Mouse (Mus musculus) hindbrain, embryonic 10.5 days (tissue): Measurements from ENCODE around the gene Mapre1. TPM values are rescaled to one million over a fixed set of nuclear protein-coding genes. Genes with fewer than 3 reads are reported as not detected.

Source experiments
- DNase-seq: peaks from one replicate; pipeline ENCODE4 v3.0.0-alpha.2; 2017; ENCODE audit warnings: low spot score
- H3K27ac ChIP-seq: fragments of 300-500 bp; sonication (generic); 2 replicates; pipeline ENCODE4 v1.5.1; 2016; ENCODE audit warnings: mild to moderate bottlenecking, moderate library complexity
- H3K27me3 ChIP-seq: fragments of 300-500 bp; sonication (generic); 2 replicates; pipeline ENCODE4 v1.6.1; 2016; ENCODE audit warnings: mild to moderate bottlenecking; ENCODE audit not compliant: poor library complexity, insufficient read depth, severe bottlenecking
- H3K36me3 ChIP-seq: fragments of 300-500 bp; sonication (generic); 2 replicates; pipeline ENCODE4 v1.6.1; 2016; ENCODE audit warnings: mild to moderate bottlenecking, moderate library complexity
- H3K4me1 ChIP-seq: fragments of 300-500 bp; sonication (generic); replicated peaks from 2 replicates; pipeline ENCODE4 v1.6.1; 2016; ENCODE audit warnings: mild to moderate bottlenecking
- H3K4me3 ChIP-seq: fragments of 300-500 bp; sonication (generic); 2 replicates; pipeline ENCODE4 v1.5.1; 2016; ENCODE audit warnings: mild to moderate bottlenecking, moderate library complexity
- H3K9me3 ChIP-seq: fragments of 300-500 bp; sonication (generic); 2 replicates; pipeline ENCODE4 v1.6.1; 2016; ENCODE audit warnings: mild to moderate bottlenecking, moderate library complexity
- WGBS: fragments of 180-500 bp; shearing (Covaris S2); methylation state at CpG from one replicate; pipeline ENCODE4 v1.1.7; 2016; 5-methylcytosine and 5-hydroxymethylcytosine counted together
- polyA plus RNA-seq: library from polyadenylated mRNA; unstranded; fragments of >200 nt; fragmentation: Nextera tagmentation; extraction: Ambion mirVana; gene quantifications from 2 replicates; pipeline ENCODE4 v1.2.1, GENCODE M21; 2016

Mapre1 gene
- polyA plus RNA-seq, 1 experiment from 2014 or later: 314 TPM

DNA sequence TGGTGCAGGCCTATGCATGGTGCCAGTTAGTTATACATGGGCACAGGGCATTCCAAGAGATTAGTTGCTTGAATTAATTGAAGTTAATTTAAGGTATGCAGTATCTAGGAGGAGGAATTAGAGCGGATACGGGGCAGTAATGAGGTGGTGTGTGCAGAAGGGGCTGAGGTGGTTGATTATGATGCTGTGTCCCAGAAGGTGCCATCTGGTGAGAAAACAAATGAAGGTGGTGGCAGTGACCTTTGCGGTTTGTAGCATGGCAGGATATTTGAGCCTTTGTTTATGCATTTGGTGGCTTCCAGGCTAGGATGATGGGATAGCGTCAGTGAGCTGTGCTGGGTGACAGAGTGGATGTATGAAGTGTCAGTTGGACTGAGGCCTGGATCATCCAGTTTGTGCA is 15.8 kb upstream of the Mapre1 start:
- Histone ChIP-seq H3K27ac (no peak overlapping the region), H3K9me3 (0 out of 2 replicates have a peak, but pooled peaks cover 4% of the 10 kb centered on the region), H3K27me3 (no peaks in the 10 kb centered on the region), H3K36me3 (no peaks in the 10 kb centered on the region), H3K4me1 (no peaks in the 10 kb centered on the region), H3K4me3 (no peak overlapping the region)
- WGBS: 95% methylated on average over 4 of the region's 4 CpGs
- DNase-seq: no peak

DNA sequence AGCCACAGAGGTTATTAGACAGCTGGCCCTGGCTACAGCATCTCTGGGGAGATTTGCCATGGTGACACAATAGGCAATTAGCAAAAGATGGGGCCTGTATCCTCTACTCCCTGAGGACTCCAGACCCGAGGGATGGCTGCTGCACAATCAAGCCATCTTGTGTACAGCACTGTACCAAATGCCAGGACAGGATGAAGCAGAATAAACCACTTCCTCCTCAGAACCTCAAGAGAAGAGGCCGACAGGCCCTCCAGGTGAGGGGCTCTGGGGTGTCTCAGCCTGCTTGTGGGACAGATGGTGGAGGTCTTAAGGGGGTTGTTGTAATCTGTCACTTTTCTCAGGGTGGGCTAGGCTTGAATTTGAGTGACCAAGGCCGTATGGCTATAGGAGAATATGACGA is 7.0 kb upstream of the Mapre1 start:
- WGBS: 83% methylated on average over 4 of the region's 4 CpGs
- no peaks in the 10 kb centered on the region for H3K9me3 ChIP-seq
- no peak overlapping the region for H3K4me3 ChIP-seq
- DNase-seq: no peak
- no peaks in the 10 kb centered on the region for H3K4me1 ChIP-seq
- H3K27ac ChIP-seq: no peak overlapping the region
- H3K36me3 ChIP-seq: no peaks in the 10 kb centered on the region
- no peaks in the 10 kb centered on the region for H3K27me3 ChIP-seq

DNA sequence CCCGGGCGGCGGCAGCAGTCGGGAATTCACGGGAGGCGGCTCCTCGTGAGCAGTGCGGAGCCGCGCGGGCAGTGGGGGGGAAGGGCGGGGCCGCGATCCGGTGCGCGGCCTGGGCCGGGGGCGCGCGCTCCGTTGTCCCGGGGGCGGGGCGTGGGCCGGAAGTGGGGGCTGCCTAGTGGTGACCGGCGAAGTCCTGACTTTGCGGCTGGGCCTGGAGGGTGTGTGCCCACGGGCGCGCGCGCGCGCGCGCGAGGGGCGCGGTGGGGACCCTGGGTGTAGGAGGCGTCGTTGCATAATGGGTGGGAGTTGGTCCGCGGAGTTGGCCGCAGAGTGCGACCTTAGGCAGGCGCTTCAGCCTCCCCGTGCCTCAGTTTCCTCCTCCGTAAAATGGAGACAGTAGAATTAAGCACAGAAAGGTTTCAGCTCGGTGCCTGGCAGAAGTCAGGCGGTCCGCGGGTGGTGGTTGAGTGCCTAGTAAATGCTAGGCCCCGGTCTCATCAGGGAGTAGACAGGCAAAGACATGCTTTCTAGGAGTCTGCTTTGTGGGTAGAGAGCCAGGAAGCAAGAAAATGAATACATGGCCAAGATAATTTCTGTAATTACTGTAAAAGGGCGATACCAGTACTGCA is 477 bp downstream of the Mapre1 start:
- H3K9me3 ChIP-seq: no peaks in the 10 kb centered on the region
- H3K27me3 ChIP-seq: no peaks in the 10 kb centered on the region
- DNase-seq: peak; percentile 88
- peaks cover 28% of the 10 kb centered on the region for H3K4me1 ChIP-seq
- H3K27ac ChIP-seq: peak overlapping the region; percentile 99
- peaks cover 16% of the 10 kb centered on the region for H3K36me3 ChIP-seq
- H3K4me3 ChIP-seq: peak overlapping the region; percentile 88
- 2% methylated on average over 56 of the region's 56 CpGs for WGBS

DNA sequence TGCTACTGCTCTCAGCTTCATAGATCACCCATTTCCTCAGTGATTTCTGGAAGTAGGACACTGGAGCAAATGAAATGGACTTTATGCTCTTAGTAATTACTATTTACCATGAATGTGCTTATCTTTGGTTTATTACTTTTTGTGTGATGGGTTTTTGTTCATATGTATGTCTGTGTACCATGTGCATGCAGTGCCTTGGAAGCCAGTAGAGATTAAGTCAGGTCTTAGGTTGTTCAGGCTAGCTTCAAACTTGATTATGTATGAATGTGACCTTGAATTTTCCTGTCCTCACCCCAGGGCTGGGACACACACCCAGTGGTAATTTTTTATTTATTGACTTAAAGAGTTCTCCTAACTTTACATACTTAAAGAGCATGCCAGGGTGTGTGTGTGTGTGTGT is 6.9 kb downstream of the Mapre1 start:
- Histone ChIP-seq H3K27me3 (no peaks in the 10 kb centered on the region), H3K9me3 (no peaks in the 10 kb centered on the region), H3K4me3 (no peak overlapping the region), H3K36me3 (peaks cover 69% of the 10 kb centered on the region), H3K27ac (no peak overlapping the region), H3K4me1 (peaks cover 11% of the 10 kb centered on the region)
- no peak for DNase-seq

DNA sequence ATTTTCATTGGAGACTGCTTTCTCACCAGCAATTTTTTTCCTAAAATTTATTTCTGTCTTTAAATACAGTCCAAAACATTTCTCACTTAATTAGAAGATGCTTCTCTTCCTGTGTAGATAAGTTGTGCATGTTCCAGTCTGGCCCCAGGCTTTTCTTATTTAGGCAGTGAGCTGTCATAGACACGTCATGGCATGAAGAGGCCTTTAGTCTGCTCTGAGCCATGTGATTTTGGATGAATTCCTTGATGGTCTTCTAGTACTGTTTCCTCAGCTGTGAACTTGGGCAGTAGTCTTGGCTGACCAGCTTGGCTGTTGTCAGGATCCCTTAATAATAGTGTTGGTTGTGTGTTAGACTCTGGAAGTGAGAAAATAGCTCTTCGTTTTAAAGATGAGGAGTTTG is 9.3 kb downstream of the Mapre1 start:
- 96% methylated on average over 2 of the region's 2 CpGs for whole genome bisulfite sequencing
- H3K4me1 ChIP-seq: 0 out of 2 replicates have a peak, but pooled peaks cover 6% of the 10 kb centered on the region
- no peaks in the 10 kb centered on the region for H3K9me3 ChIP-seq
- H3K36me3 ChIP-seq: peaks cover 84% of the 10 kb centered on the region
- H3K27me3 ChIP-seq: no peaks in the 10 kb centered on the region
- H3K27ac ChIP-seq: no peak overlapping the region
- H3K4me3 ChIP-seq: no peak overlapping the region
- no peak for DNase-seq

DNA sequence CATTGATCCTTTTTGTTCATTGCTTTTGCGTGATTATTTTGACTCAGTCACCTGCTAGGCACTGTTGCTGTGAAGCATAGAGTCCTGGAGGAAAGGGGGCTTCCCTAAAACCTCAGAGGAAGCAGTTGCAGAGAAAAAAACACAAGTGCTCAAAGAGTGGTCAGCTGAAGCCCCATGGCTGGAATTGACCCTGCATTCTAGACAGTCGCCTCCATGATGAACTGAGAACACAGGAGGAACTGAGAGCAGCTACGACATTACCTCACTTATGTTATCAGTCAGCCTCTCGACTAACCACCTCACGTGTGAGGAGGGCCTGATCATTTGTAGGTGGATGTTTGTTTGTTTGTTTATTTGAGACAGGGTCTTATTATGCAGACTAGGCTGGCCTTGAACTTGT is 21.0 kb downstream of the Mapre1 start:
- WGBS: 89% methylated on average over 5 of the region's 5 CpGs

DNA sequence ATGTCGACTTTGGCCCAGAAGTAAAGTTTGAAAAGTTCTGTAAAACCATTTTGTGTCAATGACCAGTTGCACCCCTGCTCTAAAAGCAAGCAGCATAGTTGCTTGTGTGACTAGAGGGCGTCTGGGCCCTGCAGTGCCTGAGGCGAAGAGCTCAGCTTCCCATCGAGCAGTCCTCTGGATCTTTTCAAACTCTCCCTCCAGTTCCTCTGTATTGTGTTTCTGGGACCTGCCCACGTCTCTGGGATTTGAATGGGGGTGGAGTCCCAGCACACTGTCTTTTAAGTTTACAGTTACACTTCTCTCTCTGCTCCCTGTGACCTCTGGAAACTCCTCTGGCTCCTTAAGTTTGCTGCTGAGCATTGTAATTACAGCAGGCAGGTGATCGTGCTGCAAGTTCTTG is 26.4 kb downstream of the Mapre1 start:
- Histone ChIP-seq H3K27ac (no peak overlapping the region), H3K9me3 (no peaks in the 10 kb centered on the region), H3K4me3 (no peak overlapping the region), H3K36me3 (peaks cover 90% of the 10 kb centered on the region), H3K27me3 (no peaks in the 10 kb centered on the region), H3K4me1 (no peaks in the 10 kb centered on the region)
- 59% methylated on average over 6 of the region's 6 CpGs for WGBS
- DNase-seq: no peak

More for the DNA sequence above, 21.0 kb downstream of the Mapre1 start:
- peaks cover 100% of the 10 kb centered on the region for H3K36me3 ChIP-seq
- DNase-seq: no peak
- H3K27me3 ChIP-seq: no peaks in the 10 kb centered on the region
- H3K9me3 ChIP-seq: no peaks in the 10 kb centered on the region
- no peak overlapping the region for H3K27ac ChIP-seq
- H3K4me3 ChIP-seq: no peak overlapping the region
- no peaks in the 10 kb centered on the region for H3K4me1 ChIP-seq

DNA sequence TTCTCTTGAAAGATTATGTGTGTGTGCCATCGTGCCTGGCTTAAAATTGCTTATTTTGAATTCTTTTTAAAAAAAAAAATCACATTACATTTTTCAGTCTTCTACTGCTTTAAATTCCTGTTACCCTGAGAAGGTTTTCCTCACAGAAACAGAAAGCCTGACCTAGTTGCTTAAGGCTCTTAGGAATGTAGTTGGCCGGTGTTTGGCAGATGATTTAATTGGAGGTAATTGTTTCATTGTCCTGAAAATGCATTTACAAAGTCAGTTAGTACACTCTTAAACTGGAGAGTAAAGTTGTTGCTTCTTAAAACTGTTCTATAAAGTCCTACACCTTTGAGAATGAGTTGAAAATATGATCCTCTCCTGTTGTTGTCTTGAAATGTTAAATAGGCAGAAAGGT is 27.8 kb downstream of the Mapre1 start:
- no peak overlapping the region for H3K27ac ChIP-seq
- no peak overlapping the region for H3K4me3 ChIP-seq
- 87% methylated on average over 2 of the region's 2 CpGs for WGBS
- no peaks in the 10 kb centered on the region for H3K9me3 ChIP-seq
- no peak for DNase-seq
- H3K4me1 ChIP-seq: no peaks in the 10 kb centered on the region
- peaks cover 90% of the 10 kb centered on the region for H3K36me3 ChIP-seq
- no peaks in the 10 kb centered on the region for H3K27me3 ChIP-seq

DNA sequence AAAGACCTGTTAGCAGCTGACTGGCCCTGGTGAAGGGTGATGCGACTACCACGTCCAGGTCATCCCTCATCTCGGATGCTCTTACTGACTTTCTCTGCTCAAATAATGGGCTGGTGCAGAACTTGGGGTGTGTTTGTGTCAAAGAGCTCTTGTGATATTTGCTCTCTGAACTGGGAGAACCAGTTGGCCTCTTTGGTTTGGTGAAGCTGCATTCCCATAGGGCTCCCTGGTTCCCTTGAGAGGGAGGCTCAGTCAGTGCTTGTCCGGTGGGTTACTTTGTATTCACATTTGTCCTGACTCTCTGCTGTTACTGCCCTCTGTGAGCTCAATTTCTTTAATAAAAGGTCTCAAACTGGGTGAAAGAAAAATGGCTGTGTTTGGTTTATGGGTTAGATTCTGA is 31.9 kb downstream of the Mapre1 start:
- Histone ChIP-seq H3K36me3 (peaks cover 56% of the 10 kb centered on the region), H3K9me3 (no peaks in the 10 kb centered on the region), H3K4me1 (no peaks in the 10 kb centered on the region), H3K4me3 (no peak overlapping the region), H3K27me3 (no peaks in the 10 kb centered on the region), H3K27ac (no peak overlapping the region)
- no peak for DNase-seq
- 93% methylated on average over 4 of the region's 4 CpGs for WGBS

DNA sequence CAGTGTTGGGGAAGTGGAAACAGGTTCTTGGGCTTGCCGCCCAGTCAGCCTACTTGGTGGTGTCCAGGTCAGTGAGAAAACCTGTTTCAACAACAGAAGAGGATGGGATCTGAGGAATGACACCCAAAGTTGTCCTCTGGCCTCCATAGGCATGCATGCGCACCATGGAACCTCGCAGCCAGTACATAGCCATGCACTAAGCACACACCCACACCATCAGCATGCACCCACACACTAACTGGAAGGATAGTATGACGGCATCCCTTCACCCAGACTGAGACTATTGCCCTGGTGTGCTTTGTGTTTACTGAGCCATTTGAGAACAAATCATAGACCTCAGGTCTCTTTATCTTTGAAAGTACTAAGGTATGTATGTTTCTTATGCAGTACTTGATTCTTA is 34.4 kb downstream of the Mapre1 start:
- Histone ChIP-seq H3K4me3 (no peak overlapping the region), H3K27ac (no peak overlapping the region), H3K9me3 (no peaks in the 10 kb centered on the region), H3K27me3 (no peaks in the 10 kb centered on the region; the same call in 1 of the 2 replicates), H3K4me1 (peaks cover 12% of the 10 kb centered on the region), H3K36me3 (peaks cover 39% of the 10 kb centered on the region)
- WGBS: 93% methylated on average over 4 of the region's 4 CpGs
- DNase-seq: no peak

DNA sequence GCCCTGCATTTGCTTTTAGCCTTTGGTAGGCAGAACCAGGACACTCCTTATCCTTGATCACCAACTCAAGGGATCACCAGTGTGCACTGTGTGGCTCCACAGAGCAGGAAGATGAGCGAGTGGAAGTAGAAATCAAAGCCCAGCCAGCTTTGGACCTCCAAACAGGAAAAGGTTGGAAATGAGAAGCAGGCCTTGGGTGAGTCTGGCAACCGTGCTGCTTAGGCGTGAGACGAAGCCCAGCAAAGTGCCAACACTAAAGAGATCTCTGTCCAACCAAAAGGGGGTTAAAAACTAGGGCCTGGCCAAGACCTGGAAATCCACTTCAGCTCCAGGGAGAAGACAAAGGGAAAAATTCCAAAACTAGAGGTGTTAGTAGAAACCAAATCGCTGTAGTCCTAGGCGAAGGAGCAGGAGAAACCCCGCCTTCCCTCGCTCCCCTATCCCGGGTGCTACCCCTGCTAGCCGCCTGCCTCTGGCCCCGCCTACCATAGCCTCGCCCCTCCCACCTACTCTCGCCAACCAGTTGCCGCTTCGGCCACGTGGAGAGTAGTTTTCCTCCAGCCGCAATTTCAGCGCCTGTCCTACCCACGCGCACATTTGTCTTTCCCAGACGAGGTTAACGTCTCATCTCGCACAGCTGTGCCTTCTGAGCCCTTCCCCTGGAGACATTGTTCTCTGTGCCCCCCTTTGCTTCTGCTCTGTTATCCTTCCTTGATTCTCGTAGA is 37.7 kb downstream of the Mapre1 start:
- Histone ChIP-seq H3K9me3 (no peaks in the 10 kb centered on the region), H3K4me1 (peaks cover 12% of the 10 kb centered on the region), H3K4me3 (peak overlapping the region; percentile 44), H3K36me3 (peaks cover 8% of the 10 kb centered on the region), H3K27me3 (no peaks in the 10 kb centered on the region; the same call in 1 of the 2 replicates), H3K27ac (peak overlapping the region; percentile 37; the same call in 1 of the 2 replicates)
- WGBS: 14% methylated on average over 24 of the region's 24 CpGs
- peak; percentile 73 for DNase-seq

DNA sequence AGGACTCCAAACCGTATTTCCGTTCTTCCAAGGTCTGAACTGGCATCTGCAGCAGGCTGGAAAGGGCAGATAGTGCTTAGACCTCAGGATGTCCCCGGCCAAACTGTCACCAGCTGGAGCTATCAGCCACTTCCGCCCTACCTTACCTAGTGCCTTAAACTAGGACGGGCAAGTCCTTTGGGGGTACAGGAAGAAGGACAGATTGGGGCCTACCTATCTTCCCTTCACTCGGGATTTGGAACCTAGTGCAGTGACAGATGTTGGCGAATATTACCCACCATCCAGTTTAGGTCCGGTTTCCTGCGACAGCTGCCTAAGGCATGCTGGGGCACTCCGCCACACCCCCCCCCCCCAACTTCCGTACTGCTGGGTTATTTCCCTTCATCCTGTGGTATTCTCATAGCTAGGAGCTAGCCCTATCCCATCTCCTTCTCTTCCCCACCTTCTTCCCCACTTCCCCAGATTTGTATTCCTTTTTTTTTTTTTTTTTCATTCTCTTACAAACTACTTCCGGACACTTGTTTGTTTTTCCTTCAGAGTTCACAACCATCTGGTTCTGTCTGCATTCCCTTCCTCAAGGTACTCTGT is 38.4 kb downstream of the Mapre1 start, which contains the start of gene Efcab8:
Gene Efcab8, plus strand, starts transcription at position 538 of the 588 bp plus-strand sequence.
- peak within 1 kb of the TSS; percentile 44 for H3K4me3 ChIP-seq
- no peaks in the 10 kb centered on the region for H3K9me3 ChIP-seq
- H3K4me1 ChIP-seq: peaks cover 12% of the 10 kb centered on the region
- no peak for DNase-seq
- WGBS: 52% methylated on average over 12 of the region's 12 CpGs
- H3K36me3 ChIP-seq: peaks cover under 1% of the 10 kb centered on the region
- peak within 1 kb of the TSS; percentile 37; the same call in 1 of the 2 replicates for H3K27ac ChIP-seq
- H3K27me3 ChIP-seq: no peaks in the 10 kb centered on the region; the same call in 1 of the 2 replicates

DNA sequence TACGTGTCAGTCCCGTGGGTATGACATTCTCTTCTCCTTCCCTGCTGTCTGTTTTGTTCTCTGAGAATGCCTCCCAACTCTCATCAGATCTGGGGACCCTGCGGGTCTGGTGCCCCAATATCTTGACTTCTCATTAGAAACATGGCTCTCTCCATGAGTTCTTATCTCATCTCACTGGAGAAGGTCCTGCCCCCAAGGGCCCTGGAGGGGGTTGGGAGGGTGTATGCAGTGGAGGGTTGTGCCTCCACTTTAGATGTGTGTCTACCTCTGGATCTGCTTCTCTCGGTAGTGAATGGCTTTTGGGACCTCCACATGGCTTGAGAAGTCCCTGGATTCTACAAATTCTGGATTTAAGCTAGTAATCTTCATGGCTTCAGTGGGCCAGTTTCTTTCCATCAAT is 40.1 kb downstream of the Mapre1 start:
- DNase-seq: no peak
- Histone ChIP-seq H3K36me3 (no peaks in the 10 kb centered on the region), H3K27ac (no peak overlapping the region), H3K4me3 (no peak overlapping the region), H3K9me3 (no peaks in the 10 kb centered on the region), H3K4me1 (peaks cover 12% of the 10 kb centered on the region), H3K27me3 (no peaks in the 10 kb centered on the region; the same call in 1 of the 2 replicates)
- WGBS: 86% methylated on average over 4 of the region's 4 CpGs
